Mouse (Mus musculus): ENCODE results near the gene Hoxd4. TPM values are rescaled to one million over a fixed set of nuclear protein-coding genes. Genes with fewer than 3 reads are reported as not detected.

Gene Hoxd4
- polyA plus RNA-seq, 1 experiment = 2.9 TPM

DNA sequence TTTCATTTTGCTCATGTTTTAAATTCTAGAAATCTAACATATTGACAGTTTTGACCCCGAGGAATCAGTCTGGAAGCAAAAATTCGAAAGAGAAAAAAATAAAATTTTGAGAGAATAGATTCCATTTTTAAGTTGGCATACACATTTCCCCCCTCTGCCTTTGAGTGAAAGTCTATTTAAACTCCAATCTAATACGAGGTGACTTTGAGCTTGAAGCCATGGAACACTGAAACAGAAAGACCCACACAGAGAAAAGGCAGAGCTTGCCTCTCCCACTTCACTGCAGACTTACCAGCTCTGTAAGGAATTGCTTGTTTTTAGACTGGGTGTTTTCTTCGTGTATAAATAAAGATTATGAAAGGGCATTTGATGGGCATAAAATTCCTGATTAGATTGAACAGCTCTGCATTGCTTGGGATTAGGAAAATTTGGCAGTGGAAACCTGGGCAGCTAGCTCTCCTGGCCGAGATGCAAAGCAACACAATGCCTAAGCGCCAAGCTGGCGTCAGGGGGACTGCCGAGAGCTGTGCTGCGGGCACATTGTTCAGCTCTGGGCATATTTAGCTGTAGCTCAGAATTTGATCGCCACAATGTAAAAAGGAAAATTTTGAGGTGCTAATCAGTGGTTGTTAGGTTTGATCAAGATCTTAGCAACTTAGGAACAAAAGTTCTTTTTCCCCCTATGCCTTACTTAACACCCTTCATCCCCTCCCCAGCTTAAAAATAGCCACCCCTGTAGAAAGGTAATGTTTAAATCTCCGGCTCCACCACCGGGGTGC is 22.7 kb upstream of the Hoxd4 start:
- WGBS = 6% methylated on average over 12 of the region's 12 CpGs

DNA sequence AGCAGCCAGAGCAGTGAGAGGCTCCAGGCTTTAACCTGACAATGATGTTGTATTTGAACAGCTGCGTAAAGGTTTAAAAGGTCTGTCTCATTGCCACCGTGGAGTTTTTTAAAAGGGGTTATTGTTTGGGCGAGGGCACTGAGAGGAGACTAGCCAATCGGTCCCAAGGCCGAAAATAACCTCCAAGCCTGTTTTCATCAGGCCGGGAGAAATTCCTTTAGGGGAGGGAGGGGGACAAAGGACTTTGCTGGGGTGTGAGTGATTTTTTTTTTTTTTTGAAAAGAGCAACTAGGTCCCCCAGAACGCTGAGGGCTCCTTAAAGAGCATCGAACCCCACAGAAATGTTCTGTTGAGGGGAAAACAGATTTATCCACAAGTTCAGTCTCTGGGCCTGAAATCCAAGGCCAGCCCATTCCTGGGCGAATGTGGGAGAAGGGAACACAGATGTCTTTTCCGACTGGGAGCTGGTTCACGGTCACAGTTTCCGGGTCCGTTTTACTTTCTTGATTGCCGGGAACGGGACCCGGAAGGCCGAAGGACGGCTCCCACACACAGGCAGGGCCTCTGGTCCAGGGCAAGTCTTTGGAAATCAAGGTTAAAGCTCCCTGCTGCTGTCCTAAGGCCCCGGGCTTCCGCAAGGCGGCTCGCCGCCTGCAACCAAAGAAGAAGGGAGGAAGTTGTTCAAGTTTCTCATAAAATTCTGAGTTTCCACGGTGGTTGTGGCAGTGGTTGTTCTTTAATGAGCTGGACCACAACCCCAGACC is 22.0 kb upstream of the Hoxd4 start:
- Histone ChIP-seq H3K4me1 (ENCODE audit: control insufficient read depth, insufficient read depth, low read length) (no peaks in the 10 kb centered on the region), H3K27ac (ENCODE audit: control insufficient read depth, insufficient read depth, low read depth, low read length, poor library complexity) (no peak overlapping the region), H3K4me3 (replicated peaks; ENCODE audit: control insufficient read depth, low read depth, low read length) (no peak overlapping the region)
- no peak for TF ChIP-seq CTCF (IDR thresholded peaks at IDR 0.05; ENCODE audit: control insufficient read depth, insufficient read depth, low read length)
- no peak for TF ChIP-seq POLR2A (IDR thresholded peaks at IDR 0.05; ENCODE audit: borderline replicate concordance, control insufficient read depth, low read depth, low read length)
- WGBS = 2% methylated on average over 24 of the region's 24 CpGs

More for the DNA sequence above, 22.7 kb upstream of the Hoxd4 start:
- Histone ChIP-seq H3K4me3 (replicated peaks; ENCODE audit: control insufficient read depth, low read depth, low read length) (no peak overlapping the region), H3K4me1 (ENCODE audit: control insufficient read depth, insufficient read depth, low read length) (no peaks in the 10 kb centered on the region), H3K27ac (ENCODE audit: control insufficient read depth, insufficient read depth, low read depth, low read length, poor library complexity) (no peak overlapping the region)
- TF ChIP-seq CTCF (IDR thresholded peaks at IDR 0.05; ENCODE audit: control insufficient read depth, insufficient read depth, low read length) (no peak), POLR2A (IDR thresholded peaks at IDR 0.05; ENCODE audit: borderline replicate concordance, control insufficient read depth, low read depth, low read length) (no peak)

DNA sequence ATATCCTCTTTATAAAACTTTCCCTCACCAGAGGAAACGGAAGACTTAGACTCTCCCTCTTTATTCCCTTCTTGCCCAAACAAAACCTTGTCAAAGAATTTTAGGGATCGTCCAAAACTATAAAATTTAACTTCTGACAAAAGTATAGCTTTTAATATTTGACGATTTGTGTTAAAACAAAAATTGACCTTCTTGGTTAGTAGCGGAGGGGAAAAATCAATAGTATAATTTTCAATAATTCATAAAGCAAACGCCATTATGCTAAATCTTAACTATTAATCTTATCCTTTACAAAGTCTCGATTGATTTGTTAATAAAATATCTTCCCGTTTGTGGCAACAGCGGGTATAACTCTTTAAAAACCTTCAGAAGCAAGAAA is 21.4 kb upstream of the Hoxd4 start:
- WGBS = 7% methylated on average over 8 of the region's 8 CpGs
- Histone ChIP-seq H3K4me1 (ENCODE audit: control insufficient read depth, insufficient read depth, low read length) (no peaks in the 10 kb centered on the region), H3K4me3 (replicated peaks; ENCODE audit: control insufficient read depth, low read depth, low read length) (no peak overlapping the region), H3K27ac (ENCODE audit: control insufficient read depth, insufficient read depth, low read depth, low read length, poor library complexity) (no peak overlapping the region)
- no peak for TF ChIP-seq CTCF (IDR thresholded peaks at IDR 0.05; ENCODE audit: control insufficient read depth, insufficient read depth, low read length)
- no peak for TF ChIP-seq POLR2A (IDR thresholded peaks at IDR 0.05; ENCODE audit: borderline replicate concordance, control insufficient read depth, low read depth, low read length)

DNA sequence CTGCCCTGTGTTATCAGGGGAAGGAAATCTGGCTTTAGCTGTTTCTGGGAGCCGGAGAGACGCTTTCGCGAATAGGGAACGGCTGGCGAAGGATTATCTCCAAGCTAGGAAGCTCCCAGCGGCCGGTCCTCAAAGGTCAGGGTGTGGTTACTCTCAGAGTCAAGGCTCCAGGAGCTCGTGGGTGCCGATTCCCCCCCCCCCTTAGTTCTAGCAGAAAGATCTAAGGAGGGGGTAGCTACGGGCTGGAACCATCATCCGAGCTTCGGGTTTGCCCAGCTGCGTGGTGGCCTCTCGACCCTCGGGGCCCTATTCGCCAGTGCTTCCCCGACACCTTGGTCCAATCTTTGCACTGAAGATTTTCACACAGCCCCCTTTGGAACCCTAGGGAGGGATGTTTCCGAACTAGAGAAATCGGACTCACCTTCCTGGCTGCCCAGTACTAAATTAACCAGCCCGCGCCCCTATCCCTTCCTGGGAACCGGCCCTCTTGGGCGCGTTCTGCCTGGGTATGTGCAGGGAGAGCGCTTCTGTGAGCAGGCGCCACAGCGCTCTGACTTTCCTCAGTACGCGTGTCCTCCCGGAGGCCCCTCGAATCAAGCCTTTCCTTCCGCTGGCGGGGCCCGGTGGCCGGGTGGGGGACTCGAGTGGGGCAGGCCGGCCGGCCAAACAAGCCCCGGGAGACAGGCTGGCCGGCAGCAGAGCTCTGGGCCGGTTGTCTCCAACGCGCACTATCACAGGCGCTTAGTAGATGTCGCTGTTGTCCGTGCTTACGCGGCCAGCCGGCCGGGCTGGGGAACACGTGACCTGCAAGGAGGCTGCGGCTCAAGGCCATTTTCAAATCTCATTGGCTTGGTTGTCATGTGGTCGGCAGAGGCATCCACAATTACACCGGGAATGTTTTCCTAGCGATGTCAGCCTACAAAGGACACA is 20.4 kb upstream of the Hoxd4 start, which contains the start of gene Hoxd10:
Gene Hoxd10 (plus strand): TSS at position 903 of the 930 bp plus-strand sequence.
- TF ChIP-seq POLR2A (IDR thresholded peaks at IDR 0.05; ENCODE audit: borderline replicate concordance, control insufficient read depth, low read depth, low read length) = no peak
- Histone ChIP-seq H3K4me3 (replicated peaks; ENCODE audit: control insufficient read depth, low read depth, low read length) (no peak within 1 kb of the TSS), H3K27ac (ENCODE audit: control insufficient read depth, insufficient read depth, low read depth, low read length, poor library complexity) (no peak within 1 kb of the TSS), H3K4me1 (ENCODE audit: control insufficient read depth, insufficient read depth, low read length) (no peaks in the 10 kb centered on the region)
- 9% methylated on average over 56 of the region's 56 CpGs for WGBS

DNA sequence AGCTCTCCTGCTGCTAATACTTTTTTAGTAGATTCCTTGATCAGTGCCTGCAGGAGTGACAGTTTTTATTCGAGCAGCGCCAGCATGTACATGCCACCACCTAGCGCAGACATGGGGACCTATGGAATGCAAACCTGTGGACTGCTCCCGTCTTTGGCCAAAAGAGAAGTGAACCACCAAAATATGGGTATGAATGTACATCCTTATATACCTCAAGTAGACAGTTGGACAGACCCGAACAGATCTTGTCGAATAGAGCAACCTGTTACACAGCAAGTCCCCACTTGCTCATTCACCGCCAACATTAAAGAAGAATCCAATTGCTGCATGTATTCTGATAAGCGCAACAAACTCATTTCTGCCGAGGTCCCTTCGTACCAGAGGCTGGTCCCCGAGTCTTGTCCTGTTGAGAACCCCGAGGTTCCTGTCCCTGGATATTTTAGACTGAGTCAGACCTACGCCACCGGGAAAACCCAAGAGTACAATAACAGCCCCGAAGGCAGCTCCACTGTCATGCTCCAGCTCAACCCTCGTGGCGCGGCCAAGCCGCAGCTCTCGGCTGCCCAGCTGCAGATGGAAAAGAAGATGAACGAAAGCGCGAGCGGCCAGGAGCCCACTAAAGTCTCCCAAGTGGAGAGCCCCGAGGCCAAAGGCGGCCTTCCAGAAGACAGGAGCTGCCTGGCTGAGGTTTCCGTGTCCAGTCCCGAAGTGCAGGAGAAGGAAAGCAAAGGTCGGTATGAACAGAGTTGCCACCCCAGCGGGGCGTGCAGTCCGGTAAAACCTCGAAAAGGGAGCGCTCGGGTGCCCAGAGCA is 19.5 kb upstream of the Hoxd4 start:
- Histone ChIP-seq H3K27ac (ENCODE audit: control insufficient read depth, insufficient read depth, low read depth, low read length, poor library complexity) (no peak overlapping the region), H3K4me1 (ENCODE audit: control insufficient read depth, insufficient read depth, low read length) (no peaks in the 10 kb centered on the region), H3K4me3 (replicated peaks; ENCODE audit: control insufficient read depth, low read depth, low read length) (no peak overlapping the region)
- TF ChIP-seq POLR2A (IDR thresholded peaks at IDR 0.05; ENCODE audit: borderline replicate concordance, control insufficient read depth, low read depth, low read length) (no peak), CTCF (IDR thresholded peaks at IDR 0.05; ENCODE audit: control insufficient read depth, insufficient read depth, low read length) (no peak)
- 6% methylated on average over 35 of the region's 35 CpGs for WGBS

DNA sequence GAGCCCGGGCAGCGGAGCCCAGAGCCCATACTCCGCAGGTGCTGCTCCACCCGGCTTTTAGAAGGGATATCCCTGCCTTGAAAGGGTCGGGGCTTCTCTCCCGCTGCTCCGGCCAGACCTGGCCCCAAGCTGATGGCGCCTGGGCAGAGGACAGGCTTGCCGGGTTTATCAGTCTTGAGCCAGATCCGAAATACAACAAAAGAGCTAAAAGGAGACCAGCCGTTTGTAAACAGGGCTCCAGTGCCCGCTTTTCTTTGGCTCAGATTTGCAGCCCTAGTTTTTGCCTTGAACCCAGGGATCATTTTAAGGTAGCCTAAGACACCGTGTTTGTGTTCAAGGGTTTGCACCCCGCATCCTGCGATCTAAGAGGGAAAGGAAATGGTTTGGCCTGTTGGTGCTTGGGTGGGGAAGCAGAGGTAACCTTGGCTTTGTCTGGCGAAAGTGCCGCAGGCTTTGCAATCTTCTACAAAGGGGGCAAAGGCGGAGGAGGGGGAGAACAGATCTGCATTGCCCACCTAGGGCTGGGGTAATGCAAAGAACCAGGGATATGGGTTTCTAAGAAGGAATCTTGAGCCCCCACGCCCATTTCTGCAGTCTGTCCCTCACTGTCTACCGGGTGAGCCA is 18.8 kb upstream of the Hoxd4 start:
- Histone ChIP-seq H3K4me1 (ENCODE audit: control insufficient read depth, insufficient read depth, low read length) (no peaks in the 10 kb centered on the region), H3K4me3 (replicated peaks; ENCODE audit: control insufficient read depth, low read depth, low read length) (no peak overlapping the region), H3K27ac (ENCODE audit: control insufficient read depth, insufficient read depth, low read depth, low read length, poor library complexity) (no peak overlapping the region)
- 4% methylated on average over 20 of the region's 20 CpGs for WGBS
- TF ChIP-seq CTCF (IDR thresholded peaks at IDR 0.05; ENCODE audit: control insufficient read depth, insufficient read depth, low read length) = no peak
- no peak for TF ChIP-seq POLR2A (IDR thresholded peaks at IDR 0.05; ENCODE audit: borderline replicate concordance, control insufficient read depth, low read depth, low read length)

DNA sequence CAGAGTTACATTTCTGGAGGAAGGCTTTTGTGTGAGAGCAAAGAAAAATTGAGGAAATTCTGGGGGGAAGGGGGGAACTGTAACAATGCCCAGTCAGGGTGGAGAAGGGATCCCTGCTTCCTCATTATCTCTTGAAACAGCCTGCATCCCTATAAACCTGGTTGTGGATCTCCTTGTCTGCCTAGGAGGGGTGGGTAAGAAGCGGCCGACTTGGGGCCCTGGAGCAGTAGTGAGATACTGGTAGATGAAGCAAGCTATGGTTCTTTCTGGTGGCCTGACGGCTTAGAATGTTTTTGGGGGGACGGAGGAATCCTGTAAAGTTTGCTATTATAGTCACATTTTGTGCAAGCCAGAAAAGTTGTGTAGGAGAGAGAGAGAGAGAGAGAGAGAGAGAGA is 18.3 kb upstream of the Hoxd4 start:
- Histone ChIP-seq H3K4me3 (replicated peaks; ENCODE audit: control insufficient read depth, low read depth, low read length) (no peak overlapping the region), H3K4me1 (ENCODE audit: control insufficient read depth, insufficient read depth, low read length) (no peaks in the 10 kb centered on the region), H3K27ac (ENCODE audit: control insufficient read depth, insufficient read depth, low read depth, low read length, poor library complexity) (no peak overlapping the region)
- TF ChIP-seq POLR2A (IDR thresholded peaks at IDR 0.05; ENCODE audit: borderline replicate concordance, control insufficient read depth, low read depth, low read length) (no peak), CTCF (IDR thresholded peaks at IDR 0.05; ENCODE audit: control insufficient read depth, insufficient read depth, low read length) (no peak)
- WGBS = 27% methylated on average over 4 of the region's 4 CpGs
